Mouse (Mus musculus): ENCODE measurements at regions not wholly inside any gene's neighbourhood (a gene's known extent, or its start where the extent isn't known, plus 50 kb on each side); places are given as distances from the start of the nearest gene placed in this dataset.

GRCm38 (mm10) chr10:111654364-111655226 lies 148.5 kb downstream of the Phlda1 start:
- TF ChIP-seq CTCF (IDR thresholded peaks at IDR 0.05): no peak
- TF ChIP-seq EP300 (IDR thresholded peaks at IDR 0.05): no peak

Data from lung, postnatal 0 days (tissue).